Mouse (Mus musculus) T-cell, adult 2 months (primary cell): ENCODE results near the gene Zbtb17.
A peak's percentile ranks its signal among the peaks of the same experiment; 100 is the strongest.

ENCODE experiments used
- DNase-seq: peaks from one replicate; pipeline ENCODE4 v3.0.0; 2022; ENCODE audit warnings: low spot score

Gene Zbtb17

GRCm38 (mm10) chr4:141444451-141445327 is at the start of gene Zbtb17:
Gene Zbtb17 (plus strand): TSS chr4:141444654.
- DNase-seq, result peak; percentile 90

DNA sequence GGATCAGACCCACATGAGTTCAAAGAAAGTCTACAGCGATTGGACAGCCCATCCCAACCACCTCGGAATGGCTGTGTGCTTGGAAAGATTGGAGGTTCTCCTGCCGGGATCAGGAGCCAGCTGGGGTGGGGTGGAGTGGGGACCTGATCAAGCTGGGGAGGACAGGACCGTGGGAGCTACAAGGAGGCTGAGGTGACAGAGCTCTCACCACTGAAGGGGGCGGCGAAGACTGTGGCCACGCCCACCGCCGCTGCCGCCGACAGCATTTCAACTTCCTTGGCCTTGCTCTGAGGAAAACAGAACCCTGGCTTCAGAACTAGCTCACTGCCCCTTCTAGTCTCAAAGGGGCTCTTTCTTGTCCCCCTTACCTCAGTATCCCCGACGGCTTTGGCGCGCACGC is 49.7 kb upstream of the Zbtb17 start:
- DNase-seq, result no peak

GRCm38 (mm10) chr4:141397861-141398260 is 46.6 kb upstream of the Zbtb17 start:
- DNase-seq, result no peak

DNA sequence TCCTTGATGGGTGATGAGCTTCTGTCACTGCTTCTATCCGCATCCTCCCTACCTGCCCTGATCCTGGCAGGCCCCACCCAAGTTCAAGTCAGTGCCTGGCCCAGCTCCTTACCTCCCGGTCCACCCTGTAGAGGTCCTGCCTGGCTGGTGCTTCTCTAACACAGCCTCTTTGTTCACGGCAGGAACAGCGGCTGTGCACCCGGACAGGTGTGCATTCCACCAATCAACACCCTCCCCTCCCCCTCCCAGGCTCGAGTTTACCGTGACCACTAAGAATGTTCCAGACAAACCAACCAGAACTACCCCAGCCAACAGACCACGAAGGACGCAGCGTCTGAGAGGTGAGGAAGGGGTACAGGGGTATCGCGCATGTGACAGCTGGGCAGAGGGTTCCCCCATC is 45.9 kb upstream of the Zbtb17 start, which contains the start of gene Clcnka:
Clcnka (minus strand) TSS at position 180 of the 400 bp plus-strand sequence.
- no peak for DNase-seq

- no peak for DNase-seq
Observed at GRCm38 (mm10) chr4:141400171-141400570, 44.3 kb upstream of the Zbtb17 start.

DNA sequence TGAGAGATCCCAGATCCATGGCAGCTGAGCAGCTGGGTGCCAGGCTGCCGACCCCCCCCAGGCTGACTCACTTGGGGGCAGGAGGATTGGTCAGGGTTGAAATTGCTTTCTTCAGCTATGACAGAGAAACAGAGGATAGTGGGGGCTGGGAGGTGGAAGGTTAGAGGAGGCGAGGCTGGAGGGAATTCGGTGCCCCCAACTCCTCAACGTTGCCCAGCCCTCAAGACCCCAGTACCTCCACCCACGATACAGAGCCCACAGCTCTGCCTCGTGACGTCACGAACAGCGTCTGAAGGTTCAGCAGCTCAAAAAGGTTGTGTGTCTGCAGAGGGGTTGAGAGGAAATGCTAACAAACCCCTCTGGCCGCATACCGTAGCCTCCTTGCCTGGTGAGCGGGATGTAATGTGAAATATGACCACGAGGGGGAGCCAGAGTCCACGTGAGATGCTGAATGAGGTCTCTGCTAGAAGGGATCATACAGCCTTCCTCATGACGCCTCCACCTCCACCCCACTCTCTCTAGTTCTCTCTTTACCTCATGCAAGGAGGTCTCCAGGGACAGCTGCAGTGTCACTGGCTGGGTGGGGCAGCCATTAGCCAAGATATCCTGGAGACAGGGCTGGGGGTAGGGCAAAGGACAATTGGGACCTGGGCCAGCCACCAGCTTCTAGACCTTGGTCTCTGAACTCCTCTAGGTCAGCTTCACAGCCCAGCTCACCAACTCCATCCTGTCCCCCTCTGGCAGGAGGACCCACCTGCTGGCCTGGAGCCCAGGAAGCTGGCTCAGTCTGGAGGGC is 39.7 kb upstream of the Zbtb17 start:
- peak; percentile 75 for DNase-seq

DNA sequence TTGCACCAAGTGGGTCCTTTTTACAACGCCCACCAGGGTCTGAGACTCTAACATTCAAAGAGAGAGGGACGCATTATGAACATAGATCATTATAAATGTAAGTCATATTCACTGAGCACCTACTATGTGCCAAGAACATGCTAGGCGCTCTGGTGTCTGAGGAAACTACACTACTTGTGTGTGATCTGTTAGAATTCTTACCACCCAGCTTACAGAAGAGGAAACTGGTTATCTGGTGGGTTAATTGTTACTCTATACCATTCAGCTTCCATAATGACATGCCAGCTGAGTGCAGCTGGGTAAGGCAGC is 39.2 kb upstream of the Zbtb17 start:
- DNase-seq, result no peak

DNA sequence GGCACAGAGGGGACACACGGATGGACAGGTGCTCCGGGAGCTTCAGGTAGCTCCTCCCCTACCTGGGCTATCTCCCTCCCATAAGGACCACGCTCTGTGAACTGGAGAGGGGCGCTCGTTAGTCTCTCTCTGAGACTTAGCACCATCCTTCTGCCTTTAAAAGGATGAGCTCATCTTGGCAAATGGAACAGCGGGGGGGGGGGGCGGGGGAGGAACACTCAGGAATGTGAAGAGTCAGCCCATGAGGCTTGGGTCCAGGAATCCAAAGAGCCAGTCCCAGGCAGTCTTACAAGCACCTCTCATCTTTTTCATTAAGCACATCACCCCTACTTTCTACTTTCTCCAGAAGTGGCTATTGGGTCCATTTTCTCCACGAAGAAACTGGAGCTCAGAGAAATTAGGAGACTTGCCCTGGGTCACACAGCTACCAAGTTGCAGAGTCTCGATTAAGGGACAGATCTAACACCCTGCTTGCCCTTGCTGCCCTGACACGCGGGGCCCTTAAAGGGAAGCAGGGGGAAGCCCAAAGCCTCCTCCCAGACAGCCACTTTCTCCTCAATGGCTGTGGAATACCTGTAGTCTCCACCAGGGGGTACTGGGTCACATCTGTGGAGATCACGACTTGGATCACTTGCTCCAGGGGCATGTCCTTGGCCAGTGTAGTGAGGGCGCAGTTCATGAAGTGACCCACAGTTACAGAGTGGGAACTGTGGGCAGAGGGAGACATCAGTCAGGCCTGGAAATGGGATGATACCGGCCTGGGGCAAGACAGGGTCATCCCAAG is 37.7 kb upstream of the Zbtb17 start:
- DNase-seq, result peak; percentile 24

DNA sequence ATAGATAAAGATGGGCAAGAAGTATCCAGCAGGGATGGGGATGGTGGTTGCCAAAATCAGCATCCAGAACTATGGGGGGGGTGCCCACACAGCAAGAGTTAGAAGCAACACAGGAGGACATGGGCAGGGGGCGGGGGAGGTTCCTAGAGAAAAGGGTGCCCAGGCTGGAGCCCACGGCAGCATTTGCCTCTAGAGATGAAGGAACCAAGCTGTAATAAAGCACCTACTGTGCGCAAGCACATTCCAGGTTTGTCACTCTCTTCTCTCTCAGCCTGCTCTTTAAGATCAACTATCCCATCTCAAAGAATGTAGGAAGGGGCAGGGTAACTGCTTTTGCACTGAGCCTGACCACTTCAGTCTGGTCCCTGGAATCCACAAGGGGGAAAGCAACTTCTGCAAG is 35.9 kb upstream of the Zbtb17 start:
- DNase-seq, result no peak

- no peak for DNase-seq
Observed at GRCm38 (mm10) chr4:141411430-141411992, 32.9 kb upstream of the Zbtb17 start.

GRCm38 (mm10) chr4:141415924-141416323 is 28.5 kb upstream of the Zbtb17 start, which contains the start of gene Clcnkb:
Gene Clcnkb (minus strand): TSS chr4:141416014.
- no peak for DNase-seq

- no peak for DNase-seq
Observed at GRCm38 (mm10) chr4:141419398-141420191, 24.9 kb upstream of the Zbtb17 start.

GRCm38 (mm10) chr4:141420192-141420829 is 24.1 kb upstream of the Zbtb17 start, which contains the start of gene Hspb7:
Gene Hspb7 (plus strand): TSS chr4:141420779.
- no peak for DNase-seq

DNA sequence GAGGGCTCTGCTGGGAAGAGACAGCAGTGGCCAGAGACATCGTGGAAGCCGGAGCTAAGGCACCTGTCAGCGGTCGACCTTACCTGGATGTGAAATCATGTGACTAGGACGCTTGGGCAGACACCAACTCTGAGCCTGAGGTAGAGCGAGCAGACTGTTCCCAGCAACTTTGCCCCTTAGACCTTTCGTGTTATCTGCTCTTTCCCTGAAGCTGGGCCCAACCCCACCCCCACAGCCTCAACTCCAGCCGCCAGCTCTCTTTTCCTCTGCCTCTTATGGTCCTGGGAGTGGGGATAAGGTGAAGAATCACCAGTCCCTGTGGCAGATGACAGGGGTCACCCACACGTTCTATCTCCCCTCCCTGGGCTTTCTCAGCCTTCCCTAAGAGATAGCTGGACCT is 23.6 kb upstream of the Zbtb17 start:
- no peak for DNase-seq

DNA sequence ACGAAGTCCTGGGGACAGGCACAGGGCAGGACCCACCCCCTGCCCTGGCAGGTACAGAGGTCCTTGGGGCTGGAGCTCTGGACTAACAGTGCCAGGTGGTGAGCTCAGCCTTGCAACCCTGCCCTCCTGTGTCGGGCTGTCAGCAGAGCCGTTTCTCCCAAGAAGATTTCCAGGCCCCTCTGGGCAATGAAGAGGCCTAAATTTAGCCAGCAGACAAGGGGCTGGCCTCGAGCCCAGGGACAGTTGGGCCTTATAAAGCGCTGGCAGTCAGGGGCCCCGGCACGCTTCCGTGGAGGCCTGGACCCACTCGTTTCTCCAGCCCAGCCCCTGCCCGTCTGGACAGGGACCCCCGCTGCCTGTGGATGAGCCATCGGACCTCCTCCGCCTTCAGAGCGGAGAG is 23.0 kb upstream of the Zbtb17 start:
- no peak for DNase-seq

DNA sequence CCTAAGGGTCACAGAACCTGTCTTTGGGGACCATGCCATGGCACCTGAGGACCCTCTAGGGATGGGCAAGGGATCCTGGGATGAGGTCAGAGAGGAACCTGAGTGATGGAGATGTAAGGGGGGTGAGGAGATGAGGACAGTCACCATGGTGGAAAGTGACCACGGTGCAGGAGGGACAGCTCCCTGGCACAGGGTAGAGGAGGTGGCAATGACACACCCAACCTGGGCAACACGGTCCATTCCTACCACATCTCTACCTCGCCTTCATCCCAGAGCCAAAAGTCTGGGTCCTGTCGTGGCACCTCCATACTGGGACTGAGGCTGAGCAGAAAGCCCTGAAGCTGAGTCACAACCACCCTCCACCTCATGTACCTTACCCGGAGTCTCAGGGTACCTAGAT is 21.6 kb upstream of the Zbtb17 start:
- DNase-seq, result no peak

GRCm38 (mm10) chr4:141423288-141423687 is 21.2 kb upstream of the Zbtb17 start:
- DNase-seq, result no peak

- DNase-seq, result no peak
Observed at GRCm38 (mm10) chr4:141423691-141424431, 20.6 kb upstream of the Zbtb17 start.

GRCm38 (mm10) chr4:141425484-141426479 is 18.7 kb upstream of the Zbtb17 start:
- peak; percentile 26 for DNase-seq
